Mouse (Mus musculus): Measurements from ENCODE around the gene Samd13.

GRCm38 (mm10) chr3:146601205-146601604 is 84.2 kb downstream of the Samd13 start:
- TF ChIP-seq CTCF (conservative IDR thresholded peaks at IDR 0.05; ENCODE audit: low read length) (no peak), POU5F1 (IDR thresholded peaks at IDR 0.05; ENCODE audit: borderline replicate concordance, low read length) (no peak), NANOG (IDR thresholded peaks at IDR 0.05; ENCODE audit: borderline replicate concordance, low read length) (no peak)

Data from E14TG2a.4 (cell line).